Mouse (Mus musculus) granulocyte monocyte progenitor cell, adult 5-6 weeks (primary cell): ENCODE measurements around the gene Npff. TPM values are rescaled to one million over a fixed set of nuclear protein-coding genes. Genes with fewer than 3 reads are reported as not detected.
A peak's percentile ranks its signal among the peaks of the same experiment; 100 is the strongest.

Experiments
- ATAC-seq: replicated peaks from 2 replicates; pipeline ENCODE4 v1.8.0; 2016; ENCODE audit warnings: mild to moderate bottlenecking, moderate TSS enrichment, inconsistent platforms; ENCODE audit not compliant: poor library complexity, severe bottlenecking
- total RNA-seq, 2 experiments: library from RNA; stranded (forward) in 1 of 2; stranded (reverse) in 1 of 2; fragments of 200-712, 200-1000 nt in 1 of 2; fragments of >200 nt in 1 of 2; fragmentation: Nextera tagmentation in 1 of 2; gene quantifications; 2 replicates each; pipeline ENCODE4 v1.2.3; 2014 to 2017

Npff gene
- total RNA-seq, 2 experiments from 2014 or later, result 12.9 TPM; not detected in 1

DNA sequence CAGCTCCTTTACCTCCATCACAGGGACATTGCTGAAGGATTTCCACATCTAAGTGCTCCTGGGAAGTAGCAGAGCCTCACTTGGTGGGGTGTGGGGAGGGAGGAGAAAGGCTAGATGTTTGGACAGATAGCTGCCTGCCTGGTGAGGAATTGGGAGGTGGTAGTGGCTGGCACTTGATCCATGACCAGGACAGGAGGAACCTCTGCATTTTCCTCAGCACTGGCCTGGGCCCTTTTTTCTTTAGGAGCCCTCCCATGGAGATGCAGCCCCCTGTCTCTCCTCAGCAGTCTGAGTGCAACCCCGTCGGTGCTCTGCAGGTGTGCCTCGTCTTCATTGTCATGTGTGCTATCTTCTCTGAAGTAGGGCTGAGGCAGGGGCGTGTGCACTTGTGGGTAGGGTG is 3.3 kb downstream of the Npff start:
- no peak for ATAC-seq

DNA sequence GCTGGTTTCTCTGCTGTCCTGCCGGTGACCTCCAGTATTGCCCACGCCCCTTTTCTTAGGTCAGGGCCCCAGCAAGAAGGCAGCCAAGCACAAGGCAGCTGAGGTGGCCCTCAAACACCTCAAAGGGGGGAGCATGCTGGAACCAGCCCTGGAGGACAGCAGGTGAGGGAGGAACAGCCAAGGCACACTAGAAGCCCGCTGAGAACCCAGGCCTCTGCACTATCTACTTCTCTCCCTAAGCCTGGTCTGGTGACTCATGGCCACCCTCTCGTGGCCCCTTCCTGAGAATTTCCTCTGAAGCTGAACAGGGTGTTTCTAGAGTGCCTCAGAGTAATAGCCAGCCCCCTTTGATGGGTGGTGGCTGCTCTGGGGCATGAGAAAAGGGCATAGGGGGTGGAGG is 4.3 kb downstream of the Npff start:
- ATAC-seq, result no peak

DNA sequence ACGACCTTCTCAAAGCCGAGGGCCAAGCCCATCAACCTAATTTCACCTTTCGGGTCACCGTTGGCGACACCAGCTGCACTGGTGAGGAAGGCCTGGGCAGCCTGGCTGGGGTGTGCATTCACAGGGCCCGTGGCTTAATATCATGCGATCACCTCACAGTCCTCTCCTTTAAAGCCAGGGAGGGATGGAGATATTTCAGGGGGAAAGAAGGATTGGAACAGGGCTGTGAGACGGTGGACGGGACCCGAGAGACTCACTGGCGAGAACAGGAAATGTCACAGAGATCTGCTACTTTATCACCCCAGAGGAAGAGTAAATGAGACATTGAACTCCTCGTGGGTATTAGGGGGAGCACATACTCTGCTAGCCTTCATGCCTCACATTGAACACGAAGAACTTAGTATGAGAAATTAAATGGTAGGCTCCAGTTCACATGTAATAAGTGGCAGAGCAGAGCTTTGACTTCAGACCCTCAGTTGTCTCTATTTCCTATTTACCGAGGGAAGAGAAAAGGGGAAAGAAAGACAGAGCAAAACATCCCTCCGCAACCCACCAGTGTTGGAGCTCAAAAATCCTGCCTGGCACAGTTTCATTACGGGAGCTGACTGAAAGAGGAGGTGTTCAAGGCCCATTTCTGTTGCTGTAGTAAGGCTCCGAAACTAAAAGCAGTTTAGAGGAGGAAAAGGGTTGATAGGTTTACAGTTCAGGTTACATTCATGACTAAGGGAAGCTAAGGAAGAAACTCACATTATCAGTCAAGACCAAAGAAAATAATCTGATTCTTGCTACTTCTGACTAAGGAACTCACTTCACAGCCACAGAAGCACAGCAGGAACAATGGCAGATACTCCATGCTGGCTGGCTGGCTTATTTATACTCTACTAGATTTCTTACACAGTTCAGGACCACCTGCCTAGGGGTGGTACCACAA is 5.3 kb downstream of the Npff start:
- ATAC-seq, result no peak

DNA sequence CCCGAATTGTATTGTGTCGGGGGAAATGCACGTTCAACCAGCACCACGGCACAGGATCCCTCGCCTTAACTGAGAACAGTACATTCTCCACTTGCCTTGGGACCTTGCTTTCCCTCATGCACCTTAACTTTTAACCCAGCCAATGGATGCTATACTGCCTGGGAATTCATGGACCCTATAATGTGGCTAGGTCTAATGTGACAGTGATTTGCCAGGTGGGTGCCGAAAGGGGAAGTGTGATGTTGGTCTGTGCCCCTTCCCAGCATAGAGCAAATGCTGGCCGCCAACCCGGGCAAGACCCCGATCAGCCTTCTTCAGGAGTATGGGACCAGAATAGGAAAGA is 5.9 kb downstream of the Npff start:
- ATAC-seq, result no peak

DNA sequence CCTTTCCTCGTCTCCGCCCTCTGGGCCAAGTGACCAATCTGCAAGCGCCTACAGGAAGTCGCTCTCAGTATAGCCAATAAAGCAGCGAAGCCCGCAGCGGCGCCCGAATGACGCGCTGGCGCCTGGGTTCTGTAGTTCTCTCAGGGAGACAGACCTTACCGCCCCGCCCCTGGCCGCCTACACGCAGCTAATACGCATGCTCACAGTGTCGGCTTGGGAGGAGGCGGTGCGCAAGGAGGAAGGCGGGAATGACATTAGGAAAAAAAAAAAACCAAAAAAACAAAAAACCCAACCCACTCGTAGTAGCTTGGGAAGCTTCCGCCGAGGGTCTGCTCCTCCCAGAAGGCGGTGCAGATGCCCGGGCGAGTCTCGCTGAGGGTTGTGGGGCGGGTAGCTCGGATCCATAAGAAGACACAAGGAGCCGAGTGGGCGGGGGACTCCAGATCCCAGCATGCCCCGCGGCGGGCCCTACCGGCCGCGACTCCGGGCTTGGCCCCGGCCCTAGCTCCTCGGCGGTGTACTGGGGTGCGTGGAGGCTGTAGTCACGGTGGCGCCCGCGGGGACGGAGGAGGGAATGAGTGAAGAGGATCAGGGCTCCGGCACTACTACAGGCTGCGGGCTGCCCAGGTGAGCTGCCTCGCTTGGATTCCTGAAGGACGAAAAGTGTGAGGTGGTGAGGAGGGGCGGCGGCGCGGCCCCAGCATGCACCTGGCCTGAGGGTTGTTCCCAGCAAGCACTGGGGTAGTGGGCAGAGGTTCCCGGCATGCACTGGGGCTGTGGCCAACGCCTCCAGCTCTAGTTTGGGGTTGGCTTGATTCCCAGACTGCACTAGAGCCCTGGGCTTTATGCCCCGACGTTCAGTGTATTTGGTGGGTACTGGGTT is 6.5 kb downstream of the Npff start, which contains the start of gene Tarbp2:
Gene Tarbp2 (plus strand): TSS at position 217 of the 883 bp plus-strand sequence.
- peak; percentile 77 for ATAC-seq

DNA sequence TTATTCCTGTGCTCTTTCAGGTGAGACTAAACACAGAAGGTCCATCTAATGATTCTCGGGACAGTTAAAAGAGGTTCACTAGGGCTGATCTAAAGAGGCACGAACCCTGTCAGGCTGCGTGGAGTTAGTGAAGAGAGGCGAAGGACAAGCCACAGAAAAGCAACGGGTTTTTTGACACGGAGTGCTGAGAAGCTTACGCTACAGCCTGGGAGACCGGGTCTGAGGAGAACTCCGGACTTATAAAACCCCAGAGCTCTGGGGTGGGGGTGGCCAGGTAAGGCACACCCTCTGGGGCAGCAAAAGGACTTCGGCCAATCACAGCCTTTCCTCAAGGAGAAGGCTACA is 7.1 kb downstream of the Npff start:
- ATAC-seq, result no peak

DNA sequence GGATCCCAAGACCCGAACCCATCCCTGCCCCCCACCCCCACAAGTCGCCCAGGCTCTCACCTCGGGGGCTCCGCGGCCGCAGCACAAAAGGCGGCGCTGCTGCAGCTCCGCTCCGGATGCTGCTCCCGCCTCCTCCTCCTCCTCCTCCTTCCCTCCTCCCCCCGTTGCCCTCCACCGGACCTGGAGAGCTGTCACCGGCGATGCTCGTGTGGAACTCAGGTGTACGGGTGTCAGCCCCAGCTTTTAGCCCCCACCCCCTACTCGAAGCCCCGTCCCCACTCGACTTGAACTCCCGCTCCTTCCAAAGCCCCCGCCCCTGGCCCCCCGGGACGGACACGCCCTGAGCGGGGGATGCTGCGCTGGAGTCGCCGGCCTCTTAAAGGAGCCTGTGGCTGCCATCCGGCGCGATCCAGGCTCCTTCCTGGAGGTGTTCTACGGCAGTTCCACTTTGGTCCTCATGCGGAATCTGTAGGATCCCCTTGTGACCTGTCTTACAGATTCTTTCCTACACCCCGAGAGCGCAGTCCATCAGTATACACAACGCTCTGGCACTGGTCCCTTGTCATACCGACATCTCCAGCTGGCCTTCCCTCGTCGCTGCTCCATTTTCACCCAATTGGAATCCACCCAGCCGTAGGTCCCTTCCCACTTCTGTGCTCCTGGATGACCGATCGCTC is 7.9 kb downstream of the Npff start, which contains the start of gene Map3k12:
Gene Map3k12 (minus strand): TSS at position 337 of the 677 bp plus-strand sequence.
- peak; percentile 10 for ATAC-seq

DNA sequence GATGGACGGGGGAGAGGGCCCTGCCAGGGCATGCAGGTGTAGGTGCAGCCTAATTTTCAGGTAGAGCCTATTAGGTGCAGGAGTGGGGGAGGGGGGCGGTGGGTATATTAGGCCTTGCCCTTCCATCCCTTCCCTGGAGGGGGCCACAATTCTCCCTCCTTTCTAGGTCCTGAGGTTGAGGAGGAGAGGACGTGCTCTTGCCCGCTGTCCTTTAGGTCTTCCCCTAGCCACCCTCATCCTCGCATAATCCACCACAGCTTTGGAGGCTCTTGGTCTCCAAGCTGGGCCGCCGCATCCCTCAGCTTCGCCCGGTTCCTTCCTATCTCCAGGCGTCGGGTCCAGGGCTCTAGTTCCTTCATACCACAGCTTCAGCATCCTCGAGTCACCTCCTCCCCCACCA is 8.4 kb downstream of the Npff start:
- ATAC-seq, result no peak

DNA sequence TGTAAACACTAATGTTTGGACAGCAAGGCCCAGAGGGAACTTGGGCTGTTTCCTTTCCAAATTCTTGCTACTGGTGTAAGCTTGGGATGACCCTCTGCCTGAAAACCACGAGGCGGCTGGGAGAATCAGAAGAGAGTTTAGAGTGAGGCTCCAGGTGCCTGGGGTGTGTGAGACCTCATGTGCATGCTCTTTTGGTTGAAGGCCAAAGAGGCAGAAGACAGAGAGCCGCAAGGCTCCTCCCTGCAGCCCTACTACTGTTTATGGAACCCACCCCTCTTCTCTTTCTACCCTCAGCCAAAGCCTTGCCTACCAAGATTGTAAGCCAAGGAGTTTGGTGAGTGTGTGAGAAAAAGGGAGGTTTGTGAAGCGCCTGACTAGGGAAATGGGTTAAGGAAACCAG is 9.0 kb downstream of the Npff start:
- ATAC-seq, result no peak

DNA sequence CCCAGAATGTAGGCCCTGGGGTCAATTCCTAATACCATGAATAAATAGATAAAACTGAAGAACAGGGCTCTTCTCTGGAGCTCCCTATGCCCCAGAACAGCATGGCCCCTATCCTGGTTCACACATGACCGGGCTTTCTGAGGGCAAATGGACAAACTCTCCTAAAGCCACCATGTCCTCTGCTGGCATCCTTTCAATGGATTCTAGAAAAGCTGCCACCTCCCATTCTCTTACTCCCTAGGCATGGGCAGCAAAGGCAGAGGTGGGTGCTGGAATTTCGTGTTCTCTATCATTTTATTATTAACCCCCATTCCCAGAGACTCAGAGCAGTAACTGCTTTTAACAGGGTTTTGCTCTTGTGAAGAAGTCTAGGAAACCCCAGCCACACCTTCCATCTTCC is 9.5 kb downstream of the Npff start:
- no peak for ATAC-seq

DNA sequence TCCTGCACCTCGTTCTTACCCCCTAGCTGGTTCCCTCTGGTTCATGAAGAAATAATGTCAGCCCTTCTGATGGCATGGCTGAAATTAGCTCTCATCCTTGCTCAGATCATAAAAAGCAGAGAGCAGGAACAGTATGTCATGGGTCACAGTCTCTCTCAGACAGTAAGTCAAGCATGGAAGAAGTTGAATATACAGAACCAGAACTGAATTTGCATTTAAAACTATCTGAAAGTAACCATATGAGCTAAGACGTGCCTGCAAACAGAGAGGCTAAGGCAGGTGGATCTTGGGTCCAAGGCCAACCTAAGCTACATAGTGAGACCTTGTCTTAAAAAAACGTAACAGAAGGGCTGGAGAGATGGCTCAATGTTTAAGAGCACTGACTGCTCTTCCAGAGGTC is 11.7 kb downstream of the Npff start:
- ATAC-seq, result no peak

DNA sequence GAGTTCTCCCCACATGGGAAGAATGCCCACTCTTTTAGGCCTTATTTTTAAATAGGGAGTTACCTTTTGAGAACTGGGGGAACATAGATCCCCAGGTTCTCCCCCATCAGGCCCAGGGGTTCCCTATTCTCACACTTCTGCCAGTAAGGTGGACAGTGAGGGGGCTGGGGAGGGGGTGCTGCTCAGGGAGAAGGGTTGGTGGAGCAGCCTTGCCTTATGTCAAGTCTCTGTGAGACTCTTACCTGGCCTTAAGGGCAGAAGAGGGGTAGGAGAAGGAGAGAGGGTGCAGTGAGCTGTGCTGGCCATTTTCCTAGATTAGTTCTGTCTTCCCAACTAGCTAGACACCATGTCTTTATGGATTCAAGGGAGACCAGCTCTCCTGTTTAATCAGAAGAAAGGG is 12.3 kb downstream of the Npff start:
- ATAC-seq, result no peak

DNA sequence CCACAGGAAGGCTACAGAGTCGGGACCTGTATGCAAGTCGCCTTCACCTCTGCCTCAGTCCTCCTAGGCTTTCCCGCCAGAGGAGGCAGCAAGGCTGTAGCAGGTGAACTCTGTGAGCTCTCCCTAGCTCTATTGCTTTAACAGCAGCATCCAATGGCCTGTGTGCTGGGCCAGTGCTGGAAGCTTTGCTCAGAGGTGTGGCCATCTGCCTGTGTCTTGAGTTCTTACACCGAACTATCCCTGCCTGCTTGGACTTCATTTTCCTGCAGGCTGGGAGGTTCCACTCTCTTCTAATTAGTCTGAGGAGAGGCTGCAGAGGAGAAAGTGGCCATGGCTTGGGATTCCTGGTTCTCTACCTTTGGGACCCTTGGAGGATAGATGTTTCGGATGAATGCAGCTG is 12.7 kb downstream of the Npff start:
- ATAC-seq, result no peak

DNA sequence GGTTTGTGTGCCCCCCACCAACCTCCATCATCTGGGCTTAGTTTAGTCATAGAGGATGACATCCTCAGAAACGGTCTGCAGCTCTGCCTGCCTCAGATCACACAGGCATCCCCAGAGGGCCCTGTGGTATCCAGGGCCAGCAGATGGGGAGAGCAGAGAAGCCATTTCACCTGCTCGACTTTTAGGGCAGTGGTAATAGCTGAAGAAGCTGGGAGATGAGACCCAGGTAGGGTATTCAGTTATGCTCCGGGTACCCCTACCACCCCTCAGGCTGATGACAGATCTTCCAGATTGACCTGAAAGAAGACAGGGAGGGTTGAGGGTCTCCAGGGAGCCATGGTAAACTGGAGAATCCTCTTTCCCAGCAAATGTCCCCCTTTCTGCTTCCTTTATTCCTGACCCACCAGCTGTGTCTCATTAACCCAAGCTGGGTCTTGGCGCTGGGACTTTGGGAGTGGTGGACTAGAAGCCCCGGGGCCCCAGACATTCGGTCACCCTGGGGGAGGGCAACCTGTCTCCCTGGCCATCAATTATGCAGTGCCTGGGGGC is 13.4 kb downstream of the Npff start:
- no peak for ATAC-seq

DNA sequence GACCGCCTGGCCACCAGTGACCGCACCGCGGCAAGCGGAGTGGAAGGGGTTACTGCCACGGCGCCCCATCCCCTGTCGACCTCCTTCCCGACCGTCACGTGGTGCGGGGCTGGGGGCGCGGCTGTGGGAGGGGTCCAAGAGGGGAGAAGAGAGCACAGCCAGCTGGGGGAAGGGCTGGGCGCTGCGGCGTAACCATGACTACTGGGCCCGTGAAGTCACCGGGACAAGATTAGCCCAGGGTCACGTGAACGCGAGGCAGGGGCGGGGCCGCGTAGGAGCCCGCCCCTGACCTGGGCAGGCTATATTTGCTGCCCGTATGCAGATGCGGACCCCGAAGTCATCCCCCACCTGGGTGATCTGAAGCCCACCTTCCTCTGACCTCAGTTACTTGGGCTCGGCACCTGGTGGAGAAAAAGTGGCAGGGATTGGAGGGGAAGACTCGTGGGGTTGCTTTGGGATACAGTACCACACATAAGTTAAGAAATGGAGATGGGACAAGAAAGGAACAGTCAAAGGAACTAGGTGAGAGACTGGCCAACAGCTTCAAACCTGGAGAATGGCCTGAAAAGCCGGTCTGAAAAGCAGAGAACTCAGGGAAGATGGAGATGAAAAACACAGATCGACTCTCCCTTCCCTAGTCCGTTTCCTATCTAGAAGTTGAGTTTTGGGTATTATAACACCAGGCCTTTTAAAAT is 14.0 kb downstream of the Npff start:
- peak; percentile 87 for ATAC-seq

DNA sequence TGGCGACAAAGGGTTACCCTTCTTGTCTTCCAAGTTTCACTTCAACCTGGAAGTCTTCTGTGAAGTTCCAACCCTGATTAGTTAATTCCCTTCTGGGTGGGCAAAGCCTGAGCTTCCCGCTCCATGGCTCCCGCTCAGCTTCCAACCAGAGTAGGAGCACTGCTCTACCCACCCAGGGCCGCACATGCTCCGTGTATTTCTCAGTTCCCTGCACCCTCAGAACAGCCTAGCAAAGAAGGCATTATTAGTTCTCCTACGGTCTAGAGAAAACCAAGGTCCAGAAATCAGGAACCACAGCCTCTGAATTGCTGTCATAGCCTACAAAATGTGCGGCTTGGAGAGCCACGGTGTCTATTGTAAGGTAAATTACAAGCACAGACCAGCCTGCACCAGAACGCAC is 14.6 kb downstream of the Npff start:
- ATAC-seq, result peak; percentile 19

DNA sequence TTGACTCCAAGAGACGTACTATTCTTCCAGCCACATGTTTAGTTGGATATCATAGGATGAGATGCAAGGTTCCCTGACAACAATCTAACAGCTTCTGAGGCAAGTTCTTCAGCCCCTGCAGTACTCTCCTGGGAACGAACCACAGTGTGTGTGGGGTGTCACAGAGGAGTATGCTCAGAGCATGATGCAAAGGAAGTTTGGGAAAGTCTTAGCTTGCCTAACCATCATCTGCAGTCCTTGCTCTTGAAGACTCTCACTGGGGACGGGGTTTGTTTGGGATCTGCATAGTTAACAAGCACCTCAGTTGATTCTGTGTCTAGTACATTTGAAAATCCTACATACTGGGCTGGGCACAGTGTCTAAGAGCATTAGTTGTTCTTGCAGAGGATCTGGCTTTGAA is 16.4 kb downstream of the Npff start:
- ATAC-seq, result no peak

DNA sequence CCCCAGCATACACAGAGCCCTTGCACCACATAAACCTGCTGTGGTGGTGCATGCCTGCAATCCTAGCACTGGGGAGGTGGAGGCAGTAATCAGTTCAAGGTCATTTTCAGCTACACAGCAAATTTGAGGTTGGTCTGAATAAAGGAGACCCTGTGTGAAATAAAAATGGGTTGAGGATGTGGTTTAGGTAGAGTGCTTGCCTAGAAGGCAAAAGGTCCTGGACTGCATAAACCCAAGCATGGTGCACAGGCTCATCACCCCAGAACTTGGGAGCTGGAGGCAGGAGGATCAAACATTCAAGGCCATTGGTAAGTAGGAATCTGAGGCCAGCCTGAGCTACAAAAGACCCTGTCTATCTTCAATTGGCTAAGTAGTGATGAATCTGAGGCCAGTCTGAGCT is 17.2 kb downstream of the Npff start:
- no peak for ATAC-seq

DNA sequence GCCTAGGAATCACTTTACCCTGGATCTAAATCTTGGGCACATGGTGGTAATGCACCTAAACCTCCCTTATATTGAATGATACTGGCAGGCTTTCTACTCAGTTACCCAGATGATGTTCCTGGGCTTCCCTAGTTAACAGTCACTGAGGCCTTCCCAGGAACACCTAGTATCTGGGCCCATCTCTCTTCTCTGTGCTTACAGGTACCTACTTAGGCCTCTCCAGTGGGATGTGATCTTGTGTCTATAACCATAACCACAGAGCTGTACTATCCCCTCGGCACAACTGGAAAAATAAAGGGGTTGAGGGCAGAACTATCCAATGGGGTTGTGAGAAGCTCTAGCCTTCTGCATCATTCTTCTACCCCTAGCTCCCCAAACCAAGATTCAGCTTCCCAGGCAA is 17.9 kb downstream of the Npff start:
- no peak for ATAC-seq

DNA sequence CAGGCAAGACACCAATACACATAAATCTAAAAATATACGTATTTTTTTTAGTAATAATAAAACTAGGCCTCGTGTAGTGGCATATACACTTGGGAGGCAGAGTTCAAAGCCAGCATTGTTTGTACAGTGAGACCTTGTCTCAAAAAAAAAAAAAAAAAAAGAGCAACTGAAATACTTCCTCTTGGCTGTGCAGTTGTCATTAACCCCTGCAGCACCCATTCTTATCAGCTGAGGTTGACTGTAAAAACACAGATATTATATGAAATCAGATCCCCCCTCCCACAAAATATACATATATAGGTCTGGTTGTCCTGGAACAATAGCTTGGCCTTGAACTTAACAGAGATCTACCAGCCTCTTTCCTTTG is 18.3 kb downstream of the Npff start:
- no peak for ATAC-seq
